Mouse (Mus musculus): Measurements from ENCODE around the gene Defa23. TPM values are rescaled to one million over a fixed set of nuclear protein-coding genes. Genes with fewer than 3 reads are reported as not detected.
"Not testable (repeated sequence)": the region's sequence is repeated elsewhere in the genome, so short reads cannot be mapped to it uniquely, and the experiment has no call there.

The Defa23 gene
- not detected for total RNA-seq (2021)

GRCm38 (mm10) chr8:21054747-21055146 lies at the start of gene Defa23:
TSS of gene Defa23 (plus strand) at chr8:21055047.
- DNase-seq (ENCODE audit: low spot score); intact Hi-C loops (cut with DNase I): not testable (repeated sequence)

DNA sequence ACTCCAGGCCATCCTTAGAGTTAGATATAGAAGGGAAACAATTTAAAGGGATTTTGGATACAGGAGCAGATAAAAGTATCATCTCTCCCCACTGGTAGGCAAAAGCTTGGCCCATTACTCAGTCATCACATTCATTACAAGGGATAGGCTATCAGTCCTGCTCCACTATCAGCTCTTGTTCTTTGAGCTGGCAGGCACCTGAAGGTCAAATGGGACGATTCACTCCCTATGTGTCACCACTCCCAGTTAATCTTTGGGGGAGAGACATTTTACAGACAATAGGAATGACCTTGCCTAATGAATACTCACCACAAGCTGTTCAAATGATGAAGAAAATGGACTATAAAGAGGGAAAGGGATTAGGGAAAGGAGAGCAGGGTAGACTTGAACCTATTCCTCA lies 48.0 kb upstream of the Defa23 start:
- intact Hi-C loops (cut with DNase I): no loop called here

DNA sequence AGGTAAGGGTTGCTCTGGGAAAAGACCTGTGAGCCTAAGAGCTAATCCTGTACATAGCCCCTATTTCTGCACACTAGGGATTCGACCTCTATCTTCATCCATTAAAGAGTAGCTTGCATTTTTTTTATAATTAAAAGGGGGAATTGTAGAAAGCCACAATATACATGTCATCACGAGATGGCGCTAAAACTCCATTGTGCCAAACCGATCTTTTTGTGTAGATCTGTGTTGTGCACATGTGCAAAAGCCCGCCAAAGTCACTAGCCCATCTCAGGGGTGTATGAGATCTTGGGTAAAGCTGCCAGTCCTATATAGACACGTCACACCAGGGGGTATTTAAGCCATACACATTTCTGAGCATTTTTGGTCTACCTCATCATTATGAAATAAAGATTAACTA lies 46.3 kb upstream of the Defa23 start:
- DNase-seq (ENCODE audit: low spot score); intact Hi-C loops (cut with DNase I): not testable (repeated sequence)

More for the DNA sequence above, 48.0 kb upstream of the Defa23 start:
- DNase-seq (ENCODE audit: low spot score): no peak

DNA sequence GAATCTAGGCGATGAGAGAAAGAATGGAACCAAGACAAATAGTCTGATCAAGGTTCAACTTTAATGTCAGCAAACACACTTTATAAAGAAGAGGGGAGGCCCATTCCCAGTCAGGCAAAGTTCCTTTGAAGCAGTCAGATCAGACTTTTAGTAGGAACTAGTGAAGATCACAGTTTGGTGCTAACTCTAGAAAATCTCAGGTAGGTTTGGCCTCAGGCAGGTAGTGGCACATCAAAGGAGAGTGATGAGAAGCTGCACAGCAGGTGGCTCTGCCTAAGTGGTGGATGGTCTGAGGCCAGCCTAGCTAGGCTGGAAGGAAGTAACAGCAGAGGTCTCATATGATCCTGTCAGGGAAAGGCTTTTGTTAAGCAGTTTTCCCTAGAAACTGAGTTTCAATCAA lies 44.3 kb upstream of the Defa23 start:
- not testable (repeated sequence) for DNase-seq (ENCODE audit: low spot score)
- intact Hi-C loops (cut with DNase I): loop anchor here (1.0 kb wide), 1 partner anchor 17 kb away; no protein-coding TSS in a partner anchor

- DNase-seq (ENCODE audit: low spot score); intact Hi-C loops (cut with DNase I): not testable (repeated sequence)
Measured at GRCm38 (mm10) chr8:21025245-21025644, 29.6 kb upstream of the Defa23 start, which contains the start of gene Defa21. TSS of gene Defa21 (plus strand) at chr8:21025545.

DNA sequence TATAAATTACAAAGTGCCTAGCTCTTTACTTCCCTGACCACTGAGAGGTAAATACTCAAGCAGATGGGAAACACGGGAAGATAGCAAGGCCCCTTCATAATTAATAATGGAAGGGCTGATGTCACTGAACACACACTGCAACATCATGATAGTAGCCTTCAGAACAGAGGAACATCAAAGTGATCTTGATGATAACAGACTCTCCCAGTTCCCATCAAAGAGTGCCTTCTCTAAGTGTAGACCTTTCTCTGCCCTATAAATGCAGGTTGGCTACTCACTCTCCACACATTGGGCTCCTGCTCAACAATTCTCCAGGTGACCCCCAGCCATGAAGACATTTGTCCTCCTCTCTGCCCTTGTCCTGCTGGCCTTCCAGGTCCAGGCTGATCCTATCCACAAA lies 9.9 kb downstream of the Defa23 start, which contains the start of gene Defa35:
Gene Defa35 (plus strand): TSS at position 301 of the 400 bp plus-strand sequence.
- intact Hi-C loops (cut with DNase I); DNase-seq (ENCODE audit: low spot score): not testable (repeated sequence)

- DNase-seq (ENCODE audit: low spot score): not testable (repeated sequence)
Measured at GRCm38 (mm10) chr8:21084142-21084541, 29.3 kb downstream of the Defa23 start, which contains the start of gene Defa25. TSS of gene Defa25 (plus strand) at chr8:21084442.

GRCm38 (mm10) chr8:21093106-21093505 lies 38.3 kb downstream of the Defa23 start:
- no peak for DNase-seq (ENCODE audit: low spot score)
- intact Hi-C loops (cut with DNase I): no loop called here

More at GRCm38 (mm10) chr8:21084142-21084541, 29.3 kb downstream of the Defa23 start, which contains the start of gene Defa25:
- intact Hi-C loops (cut with DNase I): not testable (repeated sequence)

- DNase-seq (ENCODE audit: low spot score); intact Hi-C loops (cut with DNase I): not testable (repeated sequence)
Measured at GRCm38 (mm10) chr8:21095950-21096349, 41.1 kb downstream of the Defa23 start, which contains the start of gene Gm14851. TSS of gene Gm14851 (minus strand) at chr8:21096050.

Other genes with a start within 250 kb of the Defa23 start
- not detected for gene Defb33, start 162.4 kb upstream of the Defa23 start, total RNA-seq (2021)
- not detected for gene Gm15056, start 152.4 kb upstream of the Defa23 start, total RNA-seq (2021)
- not detected for gene Gm6040, start 133.0 kb upstream of the Defa23 start, total RNA-seq (2021)
- gene AY761185, start 110.3 kb upstream of the Defa23 start, total RNA-seq (2021): not detected
- gene Defa21, start 29.5 kb upstream of the Defa23 start, total RNA-seq (2021): not detected
- gene Defa35, start 10.0 kb downstream of the Defa23 start, total RNA-seq (2021): not detected
- not detected for gene Defa25, start 29.4 kb downstream of the Defa23 start, total RNA-seq (2021)
- gene Gm14851, start 41.0 kb downstream of the Defa23 start, total RNA-seq (2021): not detected
- gene Defa30, start 79.6 kb downstream of the Defa23 start, total RNA-seq (2021): not detected
- gene Defa22, start 107.2 kb downstream of the Defa23 start, total RNA-seq (2021): not detected
- not detected for gene Defa31, start 136.6 kb downstream of the Defa23 start, total RNA-seq (2021)
- not detected for gene Gm15293, start 146.5 kb downstream of the Defa23 start, total RNA-seq (2021)
- gene Gm15292, start 194.7 kb downstream of the Defa23 start, total RNA-seq (2021): not detected